Mouse (Mus musculus) midbrain, embryonic 16.5 days (tissue): ENCODE measurements around the gene Tbc1d8. TPM values are rescaled to one million over a fixed set of nuclear protein-coding genes. Genes with fewer than 3 reads are reported as not detected.

Experiments used
- ATAC-seq: fragments of 200-750 bp; cut with Nextera tagmentation; 2 replicates; pipeline ENCODE4 v1.8.0; 2017; ENCODE audit warnings: moderate TSS enrichment
- H3K27ac ChIP-seq: fragments of 300-500 bp; sonication (generic); 2 replicates; pipeline ENCODE4 v1.5.1; 2014; ENCODE audit warnings: mild to moderate bottlenecking, low read length, mixed read lengths
- H3K27me3 ChIP-seq: fragments of 300-500 bp; sonication (generic); 2 replicates; pipeline ENCODE4 v1.6.1; 2014; ENCODE audit warnings: low read depth, low read length, mixed read lengths; ENCODE audit not compliant: control insufficient read depth, insufficient read depth
- H3K36me3 ChIP-seq: fragments of 300-500 bp; sonication (generic); 2 replicates; pipeline ENCODE4 v1.6.1; 2014; ENCODE audit warnings: mild to moderate bottlenecking, low read length, moderate library complexity, mixed read lengths; ENCODE audit not compliant: control insufficient read depth, insufficient read depth
- H3K4me1 ChIP-seq: fragments of 300-500 bp; sonication (generic); 2 replicates; pipeline ENCODE4 v1.6.1; 2014; ENCODE audit warnings: mild to moderate bottlenecking, low read length, mixed read lengths; ENCODE audit not compliant: control insufficient read depth, insufficient read depth
- H3K4me2 ChIP-seq: fragments of 300-500 bp; sonication (generic); 2 replicates; pipeline ENCODE4 v1.6.1; 2014; ENCODE audit warnings: mild to moderate bottlenecking, low read length, mixed read lengths
- H3K4me3 ChIP-seq: fragments of 300-500 bp; sonication (generic); 2 replicates; pipeline ENCODE4 v1.5.1; 2014; ENCODE audit warnings: low read depth, mild to moderate bottlenecking, low read length, moderate library complexity, mixed read lengths
- H3K9ac ChIP-seq: fragments of 300-500 bp; sonication (generic); 2 replicates; pipeline ENCODE4 v1.6.1; 2014; ENCODE audit warnings: low read depth, low read length, mixed read lengths
- H3K9me3 ChIP-seq: fragments of 300-500 bp; sonication (generic); replicated peaks from 2 replicates; pipeline ENCODE4 v1.6.1; 2014; ENCODE audit warnings: mild to moderate bottlenecking, low read length, mixed read lengths; ENCODE audit not compliant: control insufficient read depth, poor library complexity, severe bottlenecking
- WGBS: fragments of 180-500 bp; shearing (Covaris S2); extraction: QIAGEN DNeasy Blood & Tissue Kit; methylation state at CpG from one replicate; pipeline ENCODE4 v1.1.7; 2014; 5-methylcytosine and 5-hydroxymethylcytosine counted together
- polyA plus RNA-seq: library from polyadenylated mRNA; unstranded; fragments of >200 nt; fragmentation: Nextera tagmentation; extraction: Ambion mirVana; gene quantifications from 2 replicates; pipeline ENCODE4 v1.2.1, GENCODE M21; 2015

The Tbc1d8 gene
- polyA plus RNA-seq, 1 experiment from 2014 or later = 12.6 TPM

- Histone ChIP-seq H3K9ac (no peak overlapping the region), H3K4me3 (no peak overlapping the region), H3K9me3 (no peaks in the 10 kb centered on the region), H3K4me1 (no peaks in the 10 kb centered on the region), H3K36me3 (peaks cover 6% of the 10 kb centered on the region), H3K27ac (no peak overlapping the region), H3K27me3 (no peaks in the 10 kb centered on the region), H3K4me2 (no peak overlapping the region)
- WGBS = 86% methylated on average over 4 of the region's 4 CpGs
- ATAC-seq = no peak
These were observed 79.3 kb downstream of the Tbc1d8 start for GRCm38 (mm10) chr1:39399228-39399627.

GRCm38 (mm10) chr1:39398284-39398683 is 80.3 kb downstream of the Tbc1d8 start:
- no peak for ATAC-seq
- 94% methylated on average over 6 of the region's 6 CpGs for WGBS

GRCm38 (mm10) chr1:39396347-39396746 is 82.2 kb downstream of the Tbc1d8 start:
- H3K36me3 ChIP-seq = no peaks in the 10 kb centered on the region; the same call in 1 of the 2 replicates
- 76% methylated on average over 4 of the region's 4 CpGs for WGBS
- H3K27me3 ChIP-seq = no peaks in the 10 kb centered on the region
- no peak overlapping the region for H3K4me3 ChIP-seq
- H3K27ac ChIP-seq = no peak overlapping the region
- no peak overlapping the region for H3K9ac ChIP-seq
- H3K4me2 ChIP-seq = no peak overlapping the region
- no peaks in the 10 kb centered on the region for H3K4me1 ChIP-seq
- H3K9me3 ChIP-seq = no peaks in the 10 kb centered on the region
- ATAC-seq = no peak

More at GRCm38 (mm10) chr1:39398284-39398683, 80.3 kb downstream of the Tbc1d8 start:
- H3K36me3 ChIP-seq = peaks cover 6% of the 10 kb centered on the region
- no peaks in the 10 kb centered on the region for H3K9me3 ChIP-seq
- no peak overlapping the region for H3K27ac ChIP-seq
- H3K9ac ChIP-seq = no peak overlapping the region
- H3K4me1 ChIP-seq = no peaks in the 10 kb centered on the region
- H3K4me2 ChIP-seq = no peak overlapping the region
- no peak overlapping the region for H3K4me3 ChIP-seq
- no peaks in the 10 kb centered on the region for H3K27me3 ChIP-seq

GRCm38 (mm10) chr1:39394650-39395049 is 83.9 kb downstream of the Tbc1d8 start:
- no peak overlapping the region for H3K9ac ChIP-seq
- no peak for ATAC-seq
- H3K9me3 ChIP-seq = no peaks in the 10 kb centered on the region
- WGBS = 90% methylated on average over 3 of the region's 3 CpGs
- H3K36me3 ChIP-seq = no peaks in the 10 kb centered on the region; the same call in 1 of the 2 replicates
- no peaks in the 10 kb centered on the region for H3K4me1 ChIP-seq
- no peak overlapping the region for H3K27ac ChIP-seq
- H3K4me3 ChIP-seq = no peak overlapping the region
- no peaks in the 10 kb centered on the region for H3K27me3 ChIP-seq
- H3K4me2 ChIP-seq = no peak overlapping the region

GRCm38 (mm10) chr1:39394096-39394495 is 84.5 kb downstream of the Tbc1d8 start:
- no peak overlapping the region for H3K27ac ChIP-seq
- no peaks in the 10 kb centered on the region for H3K27me3 ChIP-seq
- H3K9ac ChIP-seq = 0 out of 2 replicates have a peak overlapping the region, but pooled peaks have one; percentile 13
- ATAC-seq = no peak
- no peaks in the 10 kb centered on the region for H3K9me3 ChIP-seq
- H3K4me1 ChIP-seq = no peaks in the 10 kb centered on the region
- H3K4me3 ChIP-seq = no peak overlapping the region
- H3K36me3 ChIP-seq = no peaks in the 10 kb centered on the region; the same call in 1 of the 2 replicates
- 60% methylated on average over 10 of the region's 10 CpGs for WGBS
- no peak overlapping the region for H3K4me2 ChIP-seq

- Histone ChIP-seq H3K4me1 (no peaks in the 10 kb centered on the region), H3K4me3 (no peak overlapping the region), H3K27ac (no peak overlapping the region), H3K4me2 (no peak overlapping the region), H3K9ac (no peak overlapping the region), H3K9me3 (no peaks in the 10 kb centered on the region), H3K27me3 (no peaks in the 10 kb centered on the region), H3K36me3 (peaks cover 3% of the 10 kb centered on the region; the same call in 1 of the 2 replicates)
- 87% methylated on average over 8 of the region's 8 CpGs for WGBS
- ATAC-seq = no peak
These were observed 85.2 kb downstream of the Tbc1d8 start for GRCm38 (mm10) chr1:39393217-39393867.

- Histone ChIP-seq H3K27me3 (no peaks in the 10 kb centered on the region), H3K4me2 (no peak overlapping the region), H3K4me3 (no peak overlapping the region), H3K36me3 (peaks cover 3% of the 10 kb centered on the region; the same call in 1 of the 2 replicates), H3K9ac (no peak overlapping the region), H3K27ac (no peak overlapping the region), H3K4me1 (no peaks in the 10 kb centered on the region), H3K9me3 (no peaks in the 10 kb centered on the region)
- 63% methylated on average over 3 of the region's 3 CpGs for WGBS
- ATAC-seq = peak; percentile 64
These were observed 86.4 kb downstream of the Tbc1d8 start for GRCm38 (mm10) chr1:39392189-39392588.

- no peak overlapping the region for H3K4me3 ChIP-seq
- H3K9ac ChIP-seq = no peak overlapping the region
- no peaks in the 10 kb centered on the region for H3K9me3 ChIP-seq
- no peak overlapping the region for H3K27ac ChIP-seq
- H3K4me1 ChIP-seq = no peaks in the 10 kb centered on the region
- no peaks in the 10 kb centered on the region for H3K27me3 ChIP-seq
- 90% methylated on average over 6 of the region's 6 CpGs for WGBS
- no peak overlapping the region for H3K4me2 ChIP-seq
- peak; percentile 56; the same call in 1 of the 2 replicates for ATAC-seq
- H3K36me3 ChIP-seq = peaks cover 3% of the 10 kb centered on the region; the same call in 1 of the 2 replicates
These were observed 86.9 kb downstream of the Tbc1d8 start for GRCm38 (mm10) chr1:39391652-39392051.

GRCm38 (mm10) chr1:39389338-39389737 is 89.2 kb downstream of the Tbc1d8 start:
- Histone ChIP-seq H3K27ac (no peak overlapping the region), H3K4me2 (no peak overlapping the region), H3K9me3 (no peaks in the 10 kb centered on the region), H3K9ac (no peak overlapping the region), H3K36me3 (peaks cover 3% of the 10 kb centered on the region; the same call in 1 of the 2 replicates), H3K4me1 (no peaks in the 10 kb centered on the region), H3K27me3 (no peaks in the 10 kb centered on the region), H3K4me3 (no peak overlapping the region)
- no peak for ATAC-seq
- 94% methylated on average over 11 of the region's 11 CpGs for WGBS
